Mouse (Mus musculus) liver, embryonic 11.5 days (tissue): Measurements from ENCODE around the gene Smco2. TPM values are rescaled to one million over a fixed set of nuclear protein-coding genes. Genes with fewer than 3 reads are reported as not detected.

ENCODE experiments used
- ATAC-seq: fragments of 200-750 bp; cut with Nextera tagmentation; replicated peaks from 2 replicates; pipeline ENCODE4 v1.8.0; 2017; ENCODE audit warnings: moderate number of reproducible peaks, mild to moderate bottlenecking, moderate TSS enrichment, moderate library complexity; ENCODE audit not compliant: low FRiP score
- DNase-seq: peaks from one replicate; pipeline ENCODE4 v3.0.0-alpha.2; 2017; ENCODE audit warnings: low spot score
- H3K27ac ChIP-seq: fragments of 300-500 bp; sonication (generic); 2 replicates; pipeline ENCODE4 v1.5.1; 2014; ENCODE audit warnings: mild to moderate bottlenecking, low read depth, low read length, control low read depth
- H3K27me3 ChIP-seq: fragments of 300-500 bp; sonication (generic); replicated peaks from 2 replicates; pipeline ENCODE4 v1.6.1; 2014; ENCODE audit warnings: low read length, mixed read lengths; ENCODE audit not compliant: control insufficient read depth, insufficient read depth
- H3K36me3 ChIP-seq: fragments of 300-500 bp; sonication (generic); 2 replicates; pipeline ENCODE4 v1.6.1; 2014; ENCODE audit warnings: mild to moderate bottlenecking, low read length, moderate library complexity, mixed read lengths; ENCODE audit not compliant: control insufficient read depth, insufficient read depth
- H3K4me1 ChIP-seq: fragments of 300-500 bp; sonication (generic); replicated peaks from 2 replicates; pipeline ENCODE4 v1.6.1; 2014; ENCODE audit warnings: low read length, mixed read lengths; ENCODE audit not compliant: control insufficient read depth, insufficient read depth
- H3K4me2 ChIP-seq: fragments of 300-500 bp; sonication (generic); 2 replicates; pipeline ENCODE4 v1.6.1; 2014; ENCODE audit warnings: mild to moderate bottlenecking, control low read depth, moderate library complexity
- H3K4me3 ChIP-seq: fragments of 300-500 bp; sonication (generic); 2 replicates; pipeline ENCODE4 v1.5.1; 2014; ENCODE audit warnings: low read depth, low read length, control low read depth
- H3K9ac ChIP-seq: fragments of 300-500 bp; sonication (generic); 2 replicates; pipeline ENCODE4 v1.6.1; 2014; ENCODE audit warnings: low read depth, low read length, control low read depth
- H3K9me3 ChIP-seq: fragments of 300-500 bp; sonication (generic); 2 replicates; pipeline ENCODE4 v1.6.1; 2016; ENCODE audit warnings: low read length, inconsistent platforms, mixed read lengths; ENCODE audit not compliant: control insufficient read depth
- WGBS: fragments of 180-500 bp; shearing (Covaris S2); extraction: QIAGEN DNeasy Blood & Tissue Kit; methylation state at CpG from one replicate; pipeline ENCODE4 v1.1.7; 2014; 5-methylcytosine and 5-hydroxymethylcytosine counted together
- polyA plus RNA-seq: library from polyadenylated mRNA; unstranded; fragments of >200 nt; fragmentation: Nextera tagmentation; extraction: Ambion mirVana; gene quantifications from 2 replicates; pipeline ENCODE4 v1.2.1, GENCODE M21; 2014

Gene Smco2
- polyA plus RNA-seq, 1 experiment from 2014 or later = not detected

DNA sequence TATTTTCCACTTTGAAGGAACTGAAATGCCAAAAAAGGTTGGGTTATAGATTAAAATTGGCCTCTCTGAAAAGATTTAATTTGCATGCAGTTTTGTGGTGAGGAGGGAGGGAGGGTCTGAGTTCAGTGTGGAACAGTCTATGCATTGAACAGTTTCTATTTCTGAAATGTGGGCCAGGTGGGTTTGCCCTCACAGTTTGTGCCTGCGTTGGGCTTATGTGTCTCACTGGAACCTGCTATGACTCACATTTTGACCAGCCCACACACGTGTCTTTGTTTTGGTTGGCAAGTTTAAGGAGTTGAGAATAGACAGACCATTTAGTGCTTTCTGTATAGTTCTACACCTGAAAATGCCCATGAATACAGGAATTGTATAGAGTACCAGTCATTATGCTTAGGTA is 44.0 kb downstream of the Smco2 start:
- Histone ChIP-seq H3K36me3 (no peaks in the 10 kb centered on the region), H3K27me3 (no peaks in the 10 kb centered on the region), H3K4me2 (no peak overlapping the region), H3K27ac (no peak overlapping the region), H3K9me3 (no peaks in the 10 kb centered on the region), H3K9ac (no peak overlapping the region), H3K4me1 (peaks cover 18% of the 10 kb centered on the region), H3K4me3 (no peak overlapping the region)
- ATAC-seq (no peak), DNase-seq (no peak)
- WGBS = 69% methylated on average over 2 of the region's 2 CpGs

DNA sequence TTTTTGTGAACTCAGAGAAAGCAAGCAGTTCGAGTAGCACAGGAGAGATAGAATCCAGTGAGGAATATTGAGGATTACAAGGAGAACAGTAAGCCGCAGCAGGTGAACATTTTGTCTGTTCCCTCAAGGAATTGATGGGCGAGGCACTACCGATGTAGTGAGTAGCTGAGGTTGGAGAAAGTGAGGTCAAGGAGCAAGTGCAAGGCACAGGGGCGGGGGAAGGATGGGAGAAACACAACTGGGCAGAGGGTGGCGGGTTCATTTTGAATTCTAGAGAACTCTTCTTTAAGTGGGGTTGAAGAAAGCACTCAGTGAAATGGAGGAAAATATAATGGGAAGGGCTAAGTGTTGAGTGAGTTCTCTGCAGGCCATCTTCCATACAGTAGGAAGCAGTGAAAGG is 48.8 kb downstream of the Smco2 start:
- Histone ChIP-seq H3K4me2 (no peak overlapping the region), H3K36me3 (no peaks in the 10 kb centered on the region), H3K9me3 (no peaks in the 10 kb centered on the region), H3K4me1 (peaks cover 4% of the 10 kb centered on the region; the same call in 1 of the 2 replicates), H3K4me3 (no peak overlapping the region), H3K27ac (no peak overlapping the region), H3K9ac (no peak overlapping the region), H3K27me3 (no peaks in the 10 kb centered on the region)
- WGBS = 84% methylated on average over 6 of the region's 6 CpGs
- ATAC-seq (no peak), DNase-seq (no peak)

DNA sequence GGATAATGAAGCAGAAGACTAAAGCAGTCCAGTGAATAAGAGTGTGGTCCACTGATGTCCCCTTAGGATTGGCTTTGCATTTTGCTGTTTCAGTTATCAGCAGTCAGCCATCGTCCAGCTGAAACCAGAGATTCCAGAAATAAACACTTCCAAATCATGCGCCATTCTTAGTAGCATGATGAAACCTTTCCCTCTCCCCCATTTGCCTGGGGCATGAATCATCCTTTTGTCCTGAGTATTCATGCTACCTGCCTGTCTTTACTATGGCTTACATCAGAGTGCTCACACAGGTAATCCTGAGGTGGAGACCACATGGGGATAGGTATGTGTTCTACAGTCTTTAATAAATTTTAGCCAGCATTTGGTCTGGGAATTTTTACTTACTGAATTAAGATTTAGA is 49.7 kb downstream of the Smco2 start:
- Histone ChIP-seq H3K9ac (no peak overlapping the region), H3K36me3 (no peaks in the 10 kb centered on the region), H3K4me1 (peaks cover 4% of the 10 kb centered on the region; the same call in 1 of the 2 replicates), H3K4me2 (no peak overlapping the region), H3K9me3 (no peaks in the 10 kb centered on the region), H3K4me3 (no peak overlapping the region), H3K27me3 (no peaks in the 10 kb centered on the region), H3K27ac (no peak overlapping the region)
- no peak for ATAC-seq
- DNase-seq = no peak
- WGBS = 49% methylated on average over 2 of the region's 2 CpGs

DNA sequence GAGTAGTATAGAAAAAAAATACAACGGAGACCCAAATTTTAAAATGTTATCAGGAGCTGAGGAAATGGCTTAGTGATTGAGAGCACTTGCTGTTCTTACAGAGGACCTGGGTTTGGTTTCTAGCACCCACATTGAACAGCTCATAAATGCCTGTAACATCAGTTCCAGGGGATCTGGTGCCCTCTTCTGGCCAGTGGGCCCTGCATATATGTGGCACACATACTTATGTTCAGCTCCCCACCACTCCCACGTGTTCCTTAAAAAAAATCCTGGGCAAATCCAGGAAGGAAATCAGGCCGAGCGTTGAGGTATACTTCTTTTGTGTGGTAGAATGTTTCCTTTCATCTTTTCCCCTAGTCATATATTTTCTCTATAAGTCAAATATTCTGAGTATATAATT is 52.0 kb downstream of the Smco2 start:
- Histone ChIP-seq H3K27ac (no peak overlapping the region), H3K4me3 (no peak overlapping the region), H3K9ac (no peak overlapping the region), H3K27me3 (no peaks in the 10 kb centered on the region), H3K9me3 (no peaks in the 10 kb centered on the region), H3K4me1 (peaks cover 12% of the 10 kb centered on the region), H3K4me2 (no peak overlapping the region), H3K36me3 (no peaks in the 10 kb centered on the region)
- 84% methylated on average over 4 of the region's 4 CpGs for WGBS
- ATAC-seq (no peak), DNase-seq (no peak)

DNA sequence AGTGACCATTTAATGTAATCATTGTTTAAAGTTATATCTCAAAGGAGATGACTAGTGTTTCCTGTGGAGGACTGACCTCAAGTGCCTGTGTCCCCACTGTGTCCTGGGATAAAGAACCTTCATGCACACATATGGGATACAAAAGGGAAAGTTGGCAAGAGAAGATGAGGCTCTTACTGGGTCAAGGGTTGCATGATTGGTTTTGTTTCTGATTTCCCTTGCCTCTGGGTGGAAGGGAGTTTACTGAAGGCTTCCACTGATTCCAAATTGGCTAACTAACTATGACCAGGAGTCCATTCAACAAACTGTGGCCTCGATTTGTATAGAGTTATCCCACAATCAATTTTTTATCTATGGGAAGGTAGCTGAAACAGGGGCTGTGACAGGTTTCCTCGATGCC is 53.7 kb downstream of the Smco2 start:
- DNase-seq = no peak

DNA sequence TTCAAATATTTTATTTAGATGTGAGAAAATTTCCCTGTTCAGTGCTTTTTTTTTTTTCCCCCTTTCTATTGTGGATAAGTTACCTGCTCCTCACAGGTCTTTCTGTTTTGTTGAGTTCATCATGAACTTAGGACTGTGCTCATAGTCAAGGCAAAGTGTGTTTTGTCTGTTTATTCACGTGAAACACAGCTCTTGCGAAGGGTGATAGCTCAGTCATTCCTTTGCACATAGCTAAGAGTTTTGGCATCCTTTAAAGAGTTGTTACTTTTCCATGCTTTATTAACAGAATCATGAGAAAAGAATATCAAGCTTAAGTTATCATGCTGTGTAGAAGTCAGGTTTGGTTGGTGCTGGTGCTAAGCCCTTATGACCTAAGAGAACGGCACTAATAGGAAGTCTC is 54.8 kb downstream of the Smco2 start:
- Histone ChIP-seq H3K4me1 (peaks cover 22% of the 10 kb centered on the region), H3K4me3 (no peak overlapping the region), H3K4me2 (no peak overlapping the region), H3K27me3 (no peaks in the 10 kb centered on the region), H3K9ac (no peak overlapping the region), H3K36me3 (no peaks in the 10 kb centered on the region), H3K9me3 (no peaks in the 10 kb centered on the region), H3K27ac (no peak overlapping the region)
- WGBS = 78% methylated on average over 3 of the region's 3 CpGs
- DNase-seq = no peak
- no peak for ATAC-seq

More for the DNA sequence above, 53.7 kb downstream of the Smco2 start:
- H3K4me3 ChIP-seq = no peak overlapping the region
- no peak overlapping the region for H3K9ac ChIP-seq
- H3K4me1 ChIP-seq = peaks cover 18% of the 10 kb centered on the region
- ATAC-seq = no peak
- H3K27me3 ChIP-seq = no peaks in the 10 kb centered on the region
- H3K9me3 ChIP-seq = no peaks in the 10 kb centered on the region
- H3K4me2 ChIP-seq = no peak overlapping the region
- no peak overlapping the region for H3K27ac ChIP-seq
- WGBS = 66% methylated on average over 2 of the region's 2 CpGs
- H3K36me3 ChIP-seq = no peaks in the 10 kb centered on the region

DNA sequence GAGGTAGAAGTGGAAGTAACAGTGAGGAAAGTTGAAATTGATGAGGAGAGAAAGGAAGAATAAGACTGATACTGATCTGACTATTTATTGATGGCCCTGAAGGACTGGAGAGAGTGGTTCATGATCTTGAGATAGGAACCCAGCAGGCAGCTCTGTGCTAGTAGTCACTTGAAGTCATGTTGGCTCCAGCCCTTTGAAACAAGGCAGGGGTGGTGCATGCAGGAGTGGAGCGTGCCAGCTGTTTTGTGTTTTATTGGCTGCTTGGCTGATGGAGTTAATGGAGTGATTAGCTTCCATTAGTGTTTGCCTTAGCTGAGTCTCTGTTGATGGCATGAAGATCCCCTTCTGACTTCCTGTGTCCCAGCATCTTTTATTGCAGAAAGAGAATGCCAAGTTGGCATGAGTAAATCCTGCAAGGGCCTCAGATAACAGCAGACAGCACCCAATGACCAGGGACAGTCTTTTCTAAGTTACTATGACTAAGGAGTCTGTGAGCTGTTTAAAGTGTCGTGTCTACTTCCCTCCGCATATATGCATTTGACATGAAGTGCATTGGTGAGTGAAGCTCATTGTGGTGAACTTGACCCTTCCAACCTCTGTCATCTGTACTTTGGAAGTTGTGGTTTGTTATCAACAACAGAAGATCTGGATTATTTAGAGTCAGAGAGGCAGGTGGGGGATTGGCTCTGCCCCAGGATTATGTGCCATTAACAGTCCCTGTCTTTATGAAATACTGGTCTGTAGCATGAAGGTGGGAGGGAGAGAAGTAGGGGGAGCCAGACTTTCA is 56.3 kb downstream of the Smco2 start:
- Histone ChIP-seq H3K4me3 (no peak overlapping the region), H3K4me1 (peaks cover 22% of the 10 kb centered on the region), H3K9ac (no peak overlapping the region), H3K36me3 (no peaks in the 10 kb centered on the region), H3K27ac (no peak overlapping the region), H3K4me2 (no peak overlapping the region), H3K9me3 (no peaks in the 10 kb centered on the region), H3K27me3 (no peaks in the 10 kb centered on the region)
- no peak for DNase-seq
- ATAC-seq = no peak
- 65% methylated on average over 3 of the region's 3 CpGs for WGBS

DNA sequence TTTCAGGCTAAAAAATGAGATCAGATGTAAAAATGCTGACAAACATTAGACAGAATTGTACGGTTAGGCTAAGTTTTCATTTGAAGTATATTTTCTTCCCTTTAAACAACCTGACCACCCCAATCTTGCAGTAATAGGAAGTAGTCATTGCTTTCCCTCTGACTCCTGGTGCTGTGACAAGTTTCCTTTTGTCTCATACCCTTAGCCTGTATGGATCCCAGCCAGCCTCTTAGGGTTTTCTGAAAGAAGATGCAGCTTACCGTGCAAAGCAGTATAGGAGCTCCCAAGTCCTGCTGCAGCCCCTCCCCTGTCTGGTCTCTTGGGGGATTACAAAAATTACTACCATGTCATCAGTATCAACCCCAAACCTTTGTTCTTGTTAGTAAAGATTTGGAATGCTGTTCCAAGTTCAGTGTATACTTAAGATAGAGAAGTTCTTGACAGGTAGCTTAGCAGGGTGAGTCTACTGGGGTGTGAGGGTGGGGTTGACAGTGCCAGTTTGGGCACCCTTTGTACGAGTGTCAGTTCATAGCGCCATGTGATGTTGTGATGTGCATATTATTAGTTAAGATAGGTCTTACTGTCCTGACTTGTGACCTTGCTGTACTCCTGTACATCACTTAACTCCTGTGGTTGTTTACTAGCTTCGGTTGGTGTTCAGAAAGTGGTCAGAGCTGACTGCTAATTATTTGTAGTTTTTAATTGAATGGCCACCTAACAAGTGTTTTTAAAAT is 57.3 kb downstream of the Smco2 start:
- Histone ChIP-seq H3K4me1 (peaks cover 24% of the 10 kb centered on the region), H3K4me3 (no peak overlapping the region), H3K27ac (0 out of 2 replicates have a peak overlapping the region, but pooled peaks have one; percentile 29), H3K4me2 (peak overlapping the region; percentile 13; the same call in 1 of the 2 replicates), H3K27me3 (no peaks in the 10 kb centered on the region), H3K36me3 (no peaks in the 10 kb centered on the region), H3K9me3 (no peaks in the 10 kb centered on the region), H3K9ac (no peak overlapping the region)
- no peak for DNase-seq
- no peak for ATAC-seq
- 74% methylated on average over 5 of the region's 5 CpGs for WGBS
